Mouse (Mus musculus): Measurements from ENCODE around the gene Fbln1.
A peak's percentile ranks its signal among the peaks of the same experiment; 100 is the strongest.

Gene Fbln1

GRCm38 (mm10) chr15:85238821-85239745 lies 33.3 kb downstream of the Fbln1 start:
- DNase-seq (ENCODE audit: low spot score) = no peak

- DNase-seq (ENCODE audit: low spot score) = no peak
Measured at GRCm38 (mm10) chr15:85240086-85240485, 34.3 kb downstream of the Fbln1 start.

GRCm38 (mm10) chr15:85241856-85242255 lies 36.1 kb downstream of the Fbln1 start:
- DNase-seq (ENCODE audit: low spot score) = no peak

GRCm38 (mm10) chr15:85244414-85245161 lies 38.8 kb downstream of the Fbln1 start:
- DNase-seq (ENCODE audit: low spot score) = no peak

- DNase-seq (ENCODE audit: low spot score) = no peak
Measured at GRCm38 (mm10) chr15:85245241-85246010, 39.7 kb downstream of the Fbln1 start.

GRCm38 (mm10) chr15:85246016-85246415 lies 40.3 kb downstream of the Fbln1 start:
- no peak for DNase-seq (ENCODE audit: low spot score)

GRCm38 (mm10) chr15:85246936-85247335 lies 41.2 kb downstream of the Fbln1 start:
- DNase-seq (ENCODE audit: low spot score) = no peak

GRCm38 (mm10) chr15:85248311-85248710 lies 42.6 kb downstream of the Fbln1 start:
- DNase-seq (ENCODE audit: low spot score) = no peak

GRCm38 (mm10) chr15:85249252-85249651 lies 43.5 kb downstream of the Fbln1 start:
- DNase-seq (ENCODE audit: low spot score) = peak; percentile 83

- no peak for DNase-seq (ENCODE audit: low spot score)
Measured at GRCm38 (mm10) chr15:85250436-85250835, 44.7 kb downstream of the Fbln1 start.

- DNase-seq (ENCODE audit: low spot score) = no peak
Measured at GRCm38 (mm10) chr15:85252476-85252875, 46.7 kb downstream of the Fbln1 start.

GRCm38 (mm10) chr15:85257775-85258429 lies 52.2 kb downstream of the Fbln1 start:
- peak; percentile 63 for DNase-seq (ENCODE audit: low spot score)

- no peak for DNase-seq (ENCODE audit: low spot score)
Measured at GRCm38 (mm10) chr15:85262805-85263204, 57.1 kb downstream of the Fbln1 start.

- DNase-seq (ENCODE audit: low spot score) = peak; percentile 88
Measured at GRCm38 (mm10) chr15:85266729-85267434, 61.1 kb downstream of the Fbln1 start.

GRCm38 (mm10) chr15:85267891-85268290 lies 62.1 kb downstream of the Fbln1 start:
- DNase-seq (ENCODE audit: low spot score) = no peak

GRCm38 (mm10) chr15:85272988-85273387 lies 67.2 kb downstream of the Fbln1 start:
- no peak for DNase-seq (ENCODE audit: low spot score)

GRCm38 (mm10) chr15:85277221-85277620 lies 71.5 kb downstream of the Fbln1 start:
- no peak for DNase-seq (ENCODE audit: low spot score)

- DNase-seq (ENCODE audit: low spot score) = no peak
Measured at GRCm38 (mm10) chr15:85278986-85279385, 73.2 kb downstream of the Fbln1 start.

GRCm38 (mm10) chr15:85282021-85282420 lies 76.3 kb downstream of the Fbln1 start:
- DNase-seq (ENCODE audit: low spot score) = no peak

- DNase-seq (ENCODE audit: low spot score) = no peak
Measured at GRCm38 (mm10) chr15:85284651-85285050, 78.9 kb downstream of the Fbln1 start.

- DNase-seq (ENCODE audit: low spot score) = peak; percentile 42
Measured at GRCm38 (mm10) chr15:85294632-85295031, 88.9 kb downstream of the Fbln1 start.
